Mouse (Mus musculus): Measurements from ENCODE around the gene Pmis2.

Gene Pmis2

GRCm38 (mm10) chr7:30671480-30671879, at the start of gene Pmis2:
Pmis2 (minus strand) TSS chr7:30671605.
- no peak for DNase-seq (ENCODE audit: extremely low read depth, low read depth, low spot score)

- no peak for DNase-seq (ENCODE audit: extremely low read depth, low read depth, low spot score)
Measured at GRCm38 (mm10) chr7:30719669-30720068, 48.3 kb upstream of the Pmis2 start.

- DNase-seq (ENCODE audit: extremely low read depth, low read depth, low spot score): no peak
Measured at GRCm38 (mm10) chr7:30717716-30718046, 46.3 kb upstream of the Pmis2 start.

GRCm38 (mm10) chr7:30717006-30717715, 45.8 kb upstream of the Pmis2 start:
- DNase-seq (ENCODE audit: extremely low read depth, low read depth, low spot score): no peak

GRCm38 (mm10) chr7:30711942-30712341, 40.5 kb upstream of the Pmis2 start, which contains the start of gene Atp4a:
Atp4a (plus strand) TSS chr7:30712209.
- no peak for DNase-seq (ENCODE audit: extremely low read depth, low read depth, low spot score)

- DNase-seq (ENCODE audit: extremely low read depth, low read depth, low spot score): no peak
Measured at GRCm38 (mm10) chr7:30707441-30707840, 36.0 kb upstream of the Pmis2 start.

- DNase-seq (ENCODE audit: extremely low read depth, low read depth, low spot score): no peak
Measured at GRCm38 (mm10) chr7:30706214-30706882, 34.9 kb upstream of the Pmis2 start.

GRCm38 (mm10) chr7:30698589-30698988, 27.2 kb upstream of the Pmis2 start, which contains the start of gene 2200002J24Rik:
2200002J24Rik (plus strand) TSS chr7:30698926.
- no peak for DNase-seq (ENCODE audit: extremely low read depth, low read depth, low spot score)

- no peak for DNase-seq (ENCODE audit: extremely low read depth, low read depth, low spot score)
Measured at GRCm38 (mm10) chr7:30698101-30698500, 26.7 kb upstream of the Pmis2 start.

GRCm38 (mm10) chr7:30688325-30688724, 16.9 kb upstream of the Pmis2 start:
- DNase-seq (ENCODE audit: extremely low read depth, low read depth, low spot score): no peak

- no peak for DNase-seq (ENCODE audit: extremely low read depth, low read depth, low spot score)
Measured at GRCm38 (mm10) chr7:30683425-30683824, 12.0 kb upstream of the Pmis2 start.

- no peak for DNase-seq (ENCODE audit: extremely low read depth, low read depth, low spot score)
Measured at GRCm38 (mm10) chr7:30681897-30682296, 10.5 kb upstream of the Pmis2 start.

- DNase-seq (ENCODE audit: extremely low read depth, low read depth, low spot score): no peak
Measured at GRCm38 (mm10) chr7:30678263-30678975, 7.0 kb upstream of the Pmis2 start.

GRCm38 (mm10) chr7:30669229-30669628, 2.2 kb downstream of the Pmis2 start:
- no peak for DNase-seq (ENCODE audit: extremely low read depth, low read depth, low spot score)

- DNase-seq (ENCODE audit: extremely low read depth, low read depth, low spot score): no peak
Measured at GRCm38 (mm10) chr7:30665321-30665720, 6.1 kb downstream of the Pmis2 start.

GRCm38 (mm10) chr7:30664529-30665200, 6.7 kb downstream of the Pmis2 start, which contains the start of gene Haus5:
Haus5 (minus strand) TSS chr7:30664994.
- DNase-seq (ENCODE audit: extremely low read depth, low read depth, low spot score): no peak

- peak; percentile 91 for DNase-seq (ENCODE audit: extremely low read depth, low read depth, low spot score)
Measured at GRCm38 (mm10) chr7:30649591-30650540, 21.5 kb downstream of the Pmis2 start, which contains the start of gene Rbm42. Rbm42 (minus strand) TSS chr7:30650317.

- DNase-seq (ENCODE audit: extremely low read depth, low read depth, low spot score): no peak
Measured at GRCm38 (mm10) chr7:30639083-30639482, 32.3 kb downstream of the Pmis2 start.

- DNase-seq (ENCODE audit: extremely low read depth, low read depth, low spot score): no peak
Measured at GRCm38 (mm10) chr7:30636395-30636794, 35.0 kb downstream of the Pmis2 start.

- DNase-seq (ENCODE audit: extremely low read depth, low read depth, low spot score): no peak
Measured at GRCm38 (mm10) chr7:30635752-30636151, 35.7 kb downstream of the Pmis2 start, which contains the start of gene Etv2. Etv2 (minus strand) TSS chr7:30635852.

Measured in fat pad, adult 2 months (tissue).